Mouse (Mus musculus) liver, embryonic 11.5 days (tissue): Measurements from ENCODE around the gene Tarbp2. TPM values are rescaled to one million over a fixed set of nuclear protein-coding genes. Genes with fewer than 3 reads are reported as not detected.

Experiments
- ATAC-seq: fragments of 200-750 bp; cut with Nextera tagmentation; replicated peaks from 2 replicates; pipeline ENCODE4 v1.8.0; 2017; ENCODE audit warnings: moderate number of reproducible peaks, mild to moderate bottlenecking, moderate TSS enrichment, moderate library complexity; ENCODE audit not compliant: low FRiP score
- DNase-seq: peaks from one replicate; pipeline ENCODE4 v3.0.0-alpha.2; 2017; ENCODE audit warnings: low spot score
- H3K27ac ChIP-seq: fragments of 300-500 bp; sonication (generic); 2 replicates; pipeline ENCODE4 v1.5.1; 2014; ENCODE audit warnings: mild to moderate bottlenecking, low read depth, low read length, control low read depth
- H3K27me3 ChIP-seq: fragments of 300-500 bp; sonication (generic); replicated peaks from 2 replicates; pipeline ENCODE4 v1.6.1; 2014; ENCODE audit warnings: low read length, mixed read lengths; ENCODE audit not compliant: control insufficient read depth, insufficient read depth
- H3K36me3 ChIP-seq: fragments of 300-500 bp; sonication (generic); 2 replicates; pipeline ENCODE4 v1.6.1; 2014; ENCODE audit warnings: mild to moderate bottlenecking, low read length, moderate library complexity, mixed read lengths; ENCODE audit not compliant: control insufficient read depth, insufficient read depth
- H3K4me1 ChIP-seq: fragments of 300-500 bp; sonication (generic); replicated peaks from 2 replicates; pipeline ENCODE4 v1.6.1; 2014; ENCODE audit warnings: low read length, mixed read lengths; ENCODE audit not compliant: control insufficient read depth, insufficient read depth
- H3K4me2 ChIP-seq: fragments of 300-500 bp; sonication (generic); 2 replicates; pipeline ENCODE4 v1.6.1; 2014; ENCODE audit warnings: mild to moderate bottlenecking, control low read depth, moderate library complexity
- H3K4me3 ChIP-seq: fragments of 300-500 bp; sonication (generic); 2 replicates; pipeline ENCODE4 v1.5.1; 2014; ENCODE audit warnings: low read depth, low read length, control low read depth
- H3K9ac ChIP-seq: fragments of 300-500 bp; sonication (generic); 2 replicates; pipeline ENCODE4 v1.6.1; 2014; ENCODE audit warnings: low read depth, low read length, control low read depth
- H3K9me3 ChIP-seq: fragments of 300-500 bp; sonication (generic); 2 replicates; pipeline ENCODE4 v1.6.1; 2016; ENCODE audit warnings: low read length, inconsistent platforms, mixed read lengths; ENCODE audit not compliant: control insufficient read depth
- WGBS: fragments of 180-500 bp; shearing (Covaris S2); extraction: QIAGEN DNeasy Blood & Tissue Kit; methylation state at CpG from one replicate; pipeline ENCODE4 v1.1.7; 2014; 5-methylcytosine and 5-hydroxymethylcytosine counted together
- polyA plus RNA-seq: library from polyadenylated mRNA; unstranded; fragments of >200 nt; fragmentation: Nextera tagmentation; extraction: Ambion mirVana; gene quantifications from 2 replicates; pipeline ENCODE4 v1.2.1, GENCODE M21; 2014

Gene Tarbp2
- polyA plus RNA-seq, 1 experiment from 2014 or later: 105 TPM

DNA sequence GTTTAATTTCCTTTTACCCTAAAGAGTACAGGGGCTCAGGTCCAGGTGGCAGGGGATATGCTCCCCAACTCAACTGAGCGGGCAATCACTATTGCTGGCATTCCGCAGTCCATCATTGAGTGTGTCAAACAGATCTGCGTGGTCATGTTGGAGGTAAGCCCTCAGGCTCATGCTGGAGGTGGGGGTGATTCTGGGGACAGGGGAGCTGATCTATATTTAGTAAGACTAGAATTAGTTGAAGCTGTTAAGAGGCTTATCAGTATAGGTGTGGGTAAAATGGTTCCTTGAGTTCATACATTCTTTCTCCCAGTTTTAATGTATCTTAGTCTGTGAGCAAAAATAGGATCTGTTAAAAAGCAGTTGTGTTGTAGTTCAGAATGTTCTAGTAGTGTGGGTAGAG, 34.9 kb upstream of the Tarbp2 start:
- H3K27ac ChIP-seq: no peak overlapping the region

GRCm38 (mm10) chr15:102485853-102486252, 32.1 kb upstream of the Tarbp2 start:
- 94% methylated on average over 12 of the region's 12 CpGs for WGBS
- DNase-seq: no peak

More for the DNA sequence above, 34.9 kb upstream of the Tarbp2 start:
- Histone ChIP-seq H3K27me3 (no peaks in the 10 kb centered on the region), H3K9me3 (no peaks in the 10 kb centered on the region), H3K4me3 (no peak overlapping the region), H3K4me2 (no peak overlapping the region), H3K9ac (no peak overlapping the region), H3K4me1 (no peaks in the 10 kb centered on the region), H3K36me3 (peaks cover 49% of the 10 kb centered on the region)
- no peak for DNase-seq
- ATAC-seq: no peak
- 95% methylated on average over 3 of the region's 3 CpGs for whole genome bisulfite sequencing

DNA sequence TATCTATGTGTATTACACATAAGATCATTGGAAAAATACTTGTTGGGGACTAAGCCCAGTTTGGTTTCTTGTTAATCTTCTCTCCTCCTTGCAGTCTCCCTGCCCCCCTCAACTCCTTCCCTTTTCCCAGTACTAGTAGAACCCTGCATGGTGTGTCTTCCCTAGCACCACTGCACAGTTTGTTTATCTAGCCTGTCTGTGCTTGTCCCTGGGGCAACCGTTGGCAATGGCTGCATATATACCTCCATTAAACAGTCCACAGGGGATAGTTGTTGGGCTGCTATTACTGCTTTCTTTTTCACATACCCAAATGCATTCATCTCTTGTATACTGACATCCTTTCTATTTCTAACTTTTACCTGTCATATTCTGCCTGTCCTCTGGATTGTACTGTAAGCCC, 30.3 kb upstream of the Tarbp2 start:
- ATAC-seq: no peak
- no peaks in the 10 kb centered on the region for H3K4me1 ChIP-seq
- 81% methylated on average over 1 of the region's 1 CpGs for WGBS

More at GRCm38 (mm10) chr15:102485853-102486252, 32.1 kb upstream of the Tarbp2 start:
- no peak overlapping the region for H3K4me2 ChIP-seq
- H3K36me3 ChIP-seq: peaks cover 60% of the 10 kb centered on the region
- no peaks in the 10 kb centered on the region for H3K9me3 ChIP-seq
- H3K9ac ChIP-seq: no peak overlapping the region
- no peak overlapping the region for H3K27ac ChIP-seq
- no peaks in the 10 kb centered on the region for H3K27me3 ChIP-seq
- ATAC-seq: 0 out of 2 replicates have a peak, but pooled peaks have one; percentile 31
- H3K4me3 ChIP-seq: no peak overlapping the region
- no peaks in the 10 kb centered on the region for H3K4me1 ChIP-seq

DNA sequence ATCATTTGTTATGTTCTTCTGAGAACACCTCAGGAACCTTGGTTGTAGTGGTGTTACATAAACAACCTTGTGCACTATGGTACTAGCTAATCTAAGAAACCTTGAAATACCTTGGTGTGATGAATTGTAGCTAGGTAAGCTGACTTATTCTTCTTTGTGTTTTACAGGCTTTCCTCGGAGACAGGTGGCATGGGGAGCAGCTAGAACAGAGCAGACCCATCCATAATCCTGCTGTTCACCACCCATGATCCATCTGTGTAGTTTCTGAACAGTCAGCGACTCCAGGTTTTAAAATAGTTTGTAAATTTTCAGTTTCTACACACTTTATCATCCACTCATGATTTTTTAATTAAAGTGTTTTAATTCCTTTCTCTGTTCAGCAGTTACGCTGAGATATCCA, 19.7 kb upstream of the Tarbp2 start:
- no peaks in the 10 kb centered on the region for H3K9me3 ChIP-seq
- H3K4me2 ChIP-seq: no peak overlapping the region
- H3K4me3 ChIP-seq: no peak overlapping the region
- no peaks in the 10 kb centered on the region for H3K27me3 ChIP-seq
- no peak for ATAC-seq
- H3K27ac ChIP-seq: no peak overlapping the region
- no peak overlapping the region for H3K9ac ChIP-seq
- no peak for DNase-seq
- 90% methylated on average over 3 of the region's 3 CpGs for WGBS
- H3K4me1 ChIP-seq: no peaks in the 10 kb centered on the region
- H3K36me3 ChIP-seq: peaks cover 72% of the 10 kb centered on the region

More for the DNA sequence above, 30.3 kb upstream of the Tarbp2 start:
- DNase-seq: no peak
- Histone ChIP-seq H3K27me3 (no peaks in the 10 kb centered on the region), H3K9me3 (no peaks in the 10 kb centered on the region), H3K27ac (no peak overlapping the region), H3K4me2 (no peak overlapping the region), H3K9ac (no peak overlapping the region), H3K36me3 (peaks cover 61% of the 10 kb centered on the region), H3K4me3 (no peak overlapping the region)

GRCm38 (mm10) chr15:102499370-102499769, 18.6 kb upstream of the Tarbp2 start:
- Histone ChIP-seq H3K4me3 (no peak overlapping the region), H3K27ac (no peak overlapping the region), H3K4me1 (no peaks in the 10 kb centered on the region), H3K36me3 (peaks cover 69% of the 10 kb centered on the region), H3K9me3 (no peaks in the 10 kb centered on the region), H3K9ac (no peak overlapping the region), H3K27me3 (no peaks in the 10 kb centered on the region), H3K4me2 (no peak overlapping the region)
- WGBS: 77% methylated on average over 3 of the region's 3 CpGs
- ATAC-seq: no peak
- DNase-seq: no peak

DNA sequence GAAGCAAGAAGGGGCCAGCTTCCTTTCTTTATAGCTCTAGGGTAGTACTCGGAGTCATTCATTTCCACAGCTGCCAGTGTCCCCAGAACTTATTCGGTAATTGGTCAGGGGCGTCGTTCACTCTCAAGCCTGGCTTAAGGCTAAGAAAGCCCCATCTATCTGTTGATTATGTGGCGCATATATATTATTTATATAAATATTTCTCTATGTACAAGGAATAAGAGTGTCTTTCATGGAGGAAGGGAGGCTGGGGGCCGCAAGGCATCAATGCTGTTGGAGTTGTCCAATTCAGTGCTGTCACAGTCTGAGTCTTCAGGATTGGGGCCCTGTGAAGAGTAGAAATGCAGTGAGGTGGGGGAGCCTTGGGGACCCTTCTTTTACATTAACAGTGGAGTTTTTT, 18.1 kb upstream of the Tarbp2 start:
- 92% methylated on average over 6 of the region's 6 CpGs for WGBS
- no peak for DNase-seq
- H3K4me1 ChIP-seq: no peaks in the 10 kb centered on the region
- H3K9me3 ChIP-seq: no peaks in the 10 kb centered on the region
- H3K4me2 ChIP-seq: no peak overlapping the region
- no peak overlapping the region for H3K4me3 ChIP-seq
- H3K36me3 ChIP-seq: peaks cover 69% of the 10 kb centered on the region
- ATAC-seq: no peak
- H3K27me3 ChIP-seq: no peaks in the 10 kb centered on the region
- H3K27ac ChIP-seq: no peak overlapping the region
- no peak overlapping the region for H3K9ac ChIP-seq

GRCm38 (mm10) chr15:102500479-102500878, 17.5 kb upstream of the Tarbp2 start:
- WGBS: 88% methylated on average over 5 of the region's 5 CpGs
- no peak overlapping the region for H3K4me2 ChIP-seq
- no peak overlapping the region for H3K4me3 ChIP-seq

DNA sequence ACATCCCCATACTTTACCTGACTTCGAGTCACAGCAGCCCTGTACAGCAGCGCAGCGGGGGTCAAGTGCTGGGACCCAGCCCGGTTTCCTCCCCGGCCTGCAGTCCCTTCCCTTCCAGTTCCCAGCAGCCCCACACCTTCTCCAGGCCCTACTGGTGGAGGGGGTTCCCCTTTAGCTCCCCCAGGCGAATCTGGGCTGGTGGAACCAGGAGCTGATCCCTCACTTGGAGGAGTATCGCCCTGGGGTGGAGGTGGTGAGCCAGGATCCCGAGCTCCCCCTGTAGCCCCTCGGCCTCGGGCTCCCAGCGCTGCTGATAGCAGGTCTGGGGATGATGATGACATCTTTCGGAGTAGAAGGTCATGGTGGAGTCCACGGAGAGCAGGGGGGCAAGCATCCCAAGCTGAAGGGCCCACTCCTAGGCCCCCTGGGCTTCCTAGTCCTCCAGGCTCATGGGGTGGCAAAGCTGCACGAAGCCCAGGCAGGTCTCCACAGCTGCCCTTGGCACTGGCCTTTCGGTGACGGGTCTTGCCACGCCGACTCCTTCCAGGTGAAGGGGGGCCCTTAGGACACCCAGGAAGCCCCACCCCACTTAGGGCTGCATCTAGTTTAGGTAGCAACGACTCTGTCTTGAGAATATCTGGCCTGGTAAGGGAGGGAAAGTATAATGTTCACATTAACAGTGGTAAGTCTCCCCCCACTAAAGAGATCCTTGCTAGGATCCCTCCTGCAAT, 16.7 kb upstream of the Tarbp2 start:
- DNase-seq (no peak), ATAC-seq (peak; percentile 15; the same call in 1 of the 2 replicates)
- Histone ChIP-seq H3K36me3 (peaks cover 62% of the 10 kb centered on the region), H3K27ac (no peak overlapping the region), H3K4me3 (no peak overlapping the region), H3K4me1 (no peaks in the 10 kb centered on the region), H3K9me3 (no peaks in the 10 kb centered on the region), H3K9ac (no peak overlapping the region), H3K4me2 (no peak overlapping the region), H3K27me3 (no peaks in the 10 kb centered on the region)
- WGBS: 87% methylated on average over 19 of the region's 19 CpGs

More at GRCm38 (mm10) chr15:102500479-102500878, 17.5 kb upstream of the Tarbp2 start:
- Histone ChIP-seq H3K4me1 (no peaks in the 10 kb centered on the region), H3K27me3 (no peaks in the 10 kb centered on the region), H3K9ac (no peak overlapping the region), H3K9me3 (no peaks in the 10 kb centered on the region), H3K36me3 (peaks cover 64% of the 10 kb centered on the region), H3K27ac (no peak overlapping the region)
- no peak for DNase-seq
- no peak for ATAC-seq

- WGBS: 77% methylated on average over 9 of the region's 9 CpGs
- Histone ChIP-seq H3K36me3 (peaks cover 55% of the 10 kb centered on the region), H3K9me3 (no peaks in the 10 kb centered on the region), H3K27me3 (no peaks in the 10 kb centered on the region), H3K4me1 (no peaks in the 10 kb centered on the region), H3K4me3 (no peak overlapping the region), H3K9ac (no peak overlapping the region), H3K4me2 (no peak overlapping the region), H3K27ac (no peak overlapping the region)
- DNase-seq: no peak
- ATAC-seq: no peak
Observed at GRCm38 (mm10) chr15:102502254-102502840, 15.6 kb upstream of the Tarbp2 start.
